Mouse (Mus musculus) gonadal fat pad, adult 2 months (tissue): ENCODE data around the gene Pmp22. TPM values are rescaled to one million over a fixed set of nuclear protein-coding genes. Genes with fewer than 3 reads are reported as not detected.

Experiments
- DNase-seq: peaks from one replicate; pipeline ENCODE4 v3.0.0-alpha.2; 2012; ENCODE audit warnings: low read depth
- polyA plus RNA-seq: library from polyadenylated mRNA; depleted of rRNA; stranded (reverse); fragments of >200 nt; gene quantifications from 2 replicates; pipeline ENCODE4 v1.2.3, GENCODE M21; 2012

Gene Pmp22
- polyA plus RNA-seq, 1 experiment = 117 TPM

DNA sequence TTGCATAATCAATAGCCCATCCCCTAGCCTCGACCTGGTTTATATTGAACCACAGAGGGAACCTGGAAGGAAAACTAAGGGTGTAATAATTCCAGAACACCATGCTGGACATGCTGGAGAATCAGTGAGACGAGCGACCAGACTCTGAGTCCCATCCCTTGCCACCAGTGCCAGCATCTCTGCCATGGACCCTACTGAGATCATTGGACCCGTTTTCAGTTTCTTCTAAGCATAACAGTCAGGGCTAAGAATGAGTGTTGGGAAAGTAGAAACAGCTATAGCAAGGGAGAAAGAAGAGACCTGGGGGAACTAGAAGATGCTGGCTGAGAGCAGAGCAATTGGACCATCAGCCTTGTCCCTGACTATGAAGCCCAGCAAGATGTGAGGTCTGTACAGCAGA lies 1.3 kb upstream of the Pmp22 start:
- DNase-seq = no peak

DNA sequence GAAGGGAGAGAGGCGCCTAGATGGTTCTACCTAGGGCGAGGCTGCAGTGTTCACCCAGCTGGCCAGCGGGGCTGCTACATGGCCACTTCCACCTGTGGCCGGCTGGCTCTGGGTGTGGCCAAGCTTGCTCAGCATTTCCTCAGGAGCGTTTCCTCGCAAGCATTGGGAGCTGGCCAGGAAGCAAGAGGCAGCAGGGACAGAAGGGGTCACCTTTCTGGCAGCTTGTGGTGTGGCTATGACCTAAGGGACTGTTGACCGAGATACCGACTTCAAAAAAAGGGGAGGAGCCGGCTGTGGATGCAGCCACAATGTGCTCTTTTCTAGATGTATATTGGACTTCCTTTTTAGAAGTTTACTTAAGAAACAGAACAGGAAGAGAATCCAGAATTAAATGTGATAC lies 593 bp downstream of the Pmp22 start:
- no peak for DNase-seq

DNA sequence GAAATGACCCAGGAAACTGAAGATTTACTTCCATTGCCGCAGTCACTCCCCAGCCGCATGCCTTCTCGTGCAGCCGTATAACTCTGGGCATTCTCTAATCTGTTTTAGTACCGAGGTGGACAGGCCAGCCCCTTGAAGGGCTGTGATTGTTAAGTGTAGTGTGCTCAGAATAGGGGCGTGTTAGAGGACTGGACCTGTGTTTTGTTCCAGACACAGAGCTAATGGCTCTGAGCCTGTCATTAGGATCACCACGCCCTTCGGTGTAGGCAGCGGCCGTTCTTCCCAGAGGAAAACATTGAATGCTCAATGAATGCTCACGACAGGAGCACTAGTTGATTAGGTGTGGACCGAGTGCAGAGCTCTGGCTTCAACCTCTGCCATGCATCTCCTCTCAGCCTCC lies 1.1 kb downstream of the Pmp22 start:
- DNase-seq = no peak

DNA sequence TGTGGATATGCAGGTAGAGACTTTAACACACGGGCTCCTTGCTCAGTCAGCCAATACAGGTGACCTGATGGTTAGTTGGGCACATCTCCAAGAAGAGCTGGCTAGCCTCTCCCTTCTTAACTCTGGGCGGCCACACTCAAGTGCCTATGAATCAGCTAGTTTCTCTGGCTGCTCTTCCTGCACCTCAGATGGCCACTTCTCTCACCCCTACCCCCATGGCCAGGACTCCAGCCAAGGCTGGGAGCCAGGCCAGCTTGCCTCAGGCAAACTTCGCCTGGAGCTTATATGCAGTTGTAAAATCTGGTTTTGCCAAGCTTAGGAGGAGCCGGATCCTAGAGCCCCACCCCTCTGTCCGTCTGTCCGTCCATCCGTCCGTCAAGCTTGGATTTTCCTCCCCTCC lies 1.7 kb downstream of the Pmp22 start:
- DNase-seq = no peak

DNA sequence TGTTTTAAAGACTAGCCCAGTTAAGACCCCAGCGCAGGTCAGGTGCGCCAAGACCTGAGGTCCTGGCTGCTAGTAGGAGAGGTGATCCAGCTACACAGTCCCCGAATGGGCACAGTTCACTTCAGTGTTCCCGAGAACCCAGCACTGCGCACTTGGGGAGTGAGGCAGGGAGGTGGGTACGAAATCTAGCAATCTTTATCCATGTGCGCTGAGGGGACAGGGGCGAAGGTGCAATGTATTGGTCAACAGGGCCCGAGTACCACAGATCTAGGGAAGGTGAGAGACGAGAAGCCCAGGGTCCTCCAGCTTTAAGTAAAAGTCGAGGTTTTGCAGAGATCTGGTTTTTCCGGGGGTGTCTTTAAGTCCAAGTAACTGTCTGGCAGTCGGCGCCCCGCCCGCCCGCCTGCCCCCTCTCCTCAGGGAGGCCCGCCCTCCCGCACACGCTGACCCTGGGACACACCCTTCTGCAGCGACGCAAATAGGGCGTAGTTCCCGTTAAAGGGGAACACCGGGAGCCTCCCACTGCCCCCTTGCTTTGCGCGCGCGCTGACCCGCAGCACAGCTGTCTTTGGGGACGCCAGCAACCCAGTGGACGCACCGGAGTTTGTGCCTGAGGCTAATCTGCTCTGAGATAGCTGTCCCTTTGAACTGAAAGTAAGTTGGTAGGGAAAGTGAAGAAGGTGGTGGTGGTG lies 2.4 kb downstream of the Pmp22 start:
- DNase-seq = no peak

DNA sequence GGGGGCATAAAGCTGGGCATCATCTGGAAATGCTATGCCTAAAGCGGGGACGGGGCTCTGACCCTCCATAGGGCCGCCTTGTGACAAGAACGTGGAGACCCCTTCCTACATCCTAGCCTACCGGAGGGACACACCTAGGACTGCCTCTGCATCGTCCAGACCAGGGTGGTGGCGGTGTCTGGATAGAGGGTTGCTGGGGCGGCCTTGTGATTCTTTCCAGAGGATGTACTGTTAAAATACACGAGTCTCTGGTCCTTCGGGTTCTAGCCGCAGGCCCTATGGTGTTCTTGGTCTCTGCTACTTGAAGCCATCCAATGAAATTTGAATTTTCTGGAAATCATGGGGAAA lies 2.9 kb downstream of the Pmp22 start:
- no peak for DNase-seq

DNA sequence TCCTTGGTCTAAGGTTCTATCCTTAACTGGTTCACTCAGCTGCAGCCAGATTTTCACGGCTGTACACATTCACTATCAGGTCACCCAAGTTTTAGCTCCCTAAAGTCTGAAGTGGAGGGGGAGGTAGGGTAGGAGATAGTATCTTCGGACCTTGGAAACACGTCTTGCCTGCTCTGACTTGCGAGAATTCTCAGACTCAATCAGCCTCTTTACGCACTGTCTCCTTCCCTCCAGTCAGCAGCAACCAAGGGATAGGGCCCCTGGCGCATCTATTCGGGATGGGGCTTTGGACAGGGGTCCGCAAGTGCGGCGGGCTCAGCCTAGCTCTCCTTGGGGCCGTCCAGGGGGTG lies 3.3 kb downstream of the Pmp22 start:
- DNase-seq = no peak

DNA sequence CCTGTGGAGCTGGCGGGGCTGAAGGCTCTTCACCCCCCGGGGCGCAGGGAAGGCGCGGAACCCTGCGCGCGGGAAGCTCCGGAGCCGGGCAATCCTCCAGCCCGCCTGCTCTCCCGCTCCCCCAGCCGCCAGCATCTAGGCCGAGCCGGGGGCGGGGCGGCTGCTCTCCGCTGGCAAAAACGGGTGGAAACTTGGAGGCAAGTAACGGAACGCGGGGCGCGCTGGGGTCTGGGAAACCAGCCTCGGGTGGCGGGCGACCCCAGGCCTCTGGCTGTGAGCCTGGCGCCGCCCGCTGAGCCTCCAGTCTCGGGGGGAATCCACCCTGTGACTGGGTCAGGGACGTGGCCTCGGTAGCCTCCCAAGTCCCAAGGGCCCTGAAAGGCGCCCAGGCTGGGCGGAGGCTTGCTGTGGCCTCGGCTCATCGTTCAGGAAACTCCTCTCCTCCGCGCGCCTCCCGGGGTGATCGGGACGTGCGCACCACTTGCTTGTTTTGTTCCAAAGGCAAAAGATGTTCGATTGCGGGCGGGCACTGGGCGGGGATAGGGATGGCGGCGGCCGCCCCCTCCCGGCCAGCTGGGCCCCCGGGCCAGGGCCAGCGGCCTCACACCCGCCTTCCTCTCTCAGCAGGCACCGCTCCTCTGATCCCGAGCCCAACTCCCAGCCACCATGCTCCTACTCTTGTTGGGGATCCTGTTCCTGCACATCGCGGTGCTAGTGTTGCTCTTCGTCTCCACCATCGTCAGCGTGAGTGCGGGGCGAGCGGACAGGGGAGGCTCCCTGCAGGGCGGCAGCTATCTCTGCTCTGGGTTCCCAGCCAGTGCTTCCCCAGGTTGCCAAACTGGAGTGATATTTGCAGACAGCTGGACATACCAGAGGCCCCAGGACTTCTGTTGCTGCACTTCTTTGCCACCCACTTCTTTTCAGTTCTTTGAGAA lies 4.0 kb downstream of the Pmp22 start:
- DNase-seq = no peak

DNA sequence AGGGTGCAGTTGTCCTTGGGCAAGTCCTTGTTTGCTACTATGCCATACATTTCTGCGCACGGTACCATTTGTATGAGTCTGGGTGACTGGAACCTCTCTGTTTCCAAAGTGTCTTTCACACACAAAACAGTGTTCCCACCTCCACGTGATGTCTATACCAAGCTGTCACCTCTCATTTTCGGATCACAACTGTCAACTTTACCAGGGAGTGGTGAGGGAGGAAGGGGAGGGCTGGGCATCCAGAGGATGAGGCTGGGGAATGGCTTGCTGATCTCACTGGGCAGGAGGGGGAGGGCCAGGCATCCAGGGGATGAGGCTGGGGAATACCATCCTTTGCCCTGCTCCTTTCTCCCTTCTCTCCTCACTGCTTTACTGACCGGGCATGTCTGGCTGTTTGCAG lies 5.2 kb downstream of the Pmp22 start:
- DNase-seq = no peak

DNA sequence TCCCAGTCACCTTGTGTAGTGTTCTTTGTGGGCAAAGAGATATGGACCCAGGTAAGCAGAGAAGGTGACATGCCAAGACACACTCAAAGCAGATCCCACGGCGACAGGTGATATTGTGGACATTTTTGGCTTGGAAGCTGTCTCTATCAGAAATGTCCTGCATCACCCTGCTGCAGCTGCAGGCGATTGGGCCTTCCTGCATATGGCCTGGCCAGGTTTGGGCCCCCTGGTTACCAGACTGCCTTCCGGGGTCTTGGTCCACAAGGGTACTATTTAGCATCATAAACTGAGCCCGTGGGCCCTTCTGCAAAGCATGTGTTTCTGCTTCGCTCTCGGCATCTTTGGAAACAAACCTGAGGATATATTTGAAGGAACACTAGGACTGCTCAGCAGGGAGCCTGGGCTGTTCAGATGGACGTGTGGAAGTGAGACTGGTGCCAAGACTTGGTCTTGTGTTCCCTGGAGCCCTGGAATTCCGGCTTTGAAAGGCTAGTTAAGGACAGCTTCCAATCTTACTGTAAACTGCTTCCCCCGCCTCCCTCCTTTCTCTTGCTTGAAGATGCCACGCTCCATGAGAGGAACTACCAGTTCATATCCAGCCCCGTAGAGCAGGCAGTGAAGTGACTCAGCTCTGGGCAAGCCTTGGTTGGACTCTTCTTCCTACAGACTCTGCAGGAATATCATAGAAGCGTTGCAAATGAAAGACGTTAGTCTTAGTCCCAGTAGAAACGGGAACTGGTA lies 6.1 kb downstream of the Pmp22 start:
- DNase-seq = no peak

DNA sequence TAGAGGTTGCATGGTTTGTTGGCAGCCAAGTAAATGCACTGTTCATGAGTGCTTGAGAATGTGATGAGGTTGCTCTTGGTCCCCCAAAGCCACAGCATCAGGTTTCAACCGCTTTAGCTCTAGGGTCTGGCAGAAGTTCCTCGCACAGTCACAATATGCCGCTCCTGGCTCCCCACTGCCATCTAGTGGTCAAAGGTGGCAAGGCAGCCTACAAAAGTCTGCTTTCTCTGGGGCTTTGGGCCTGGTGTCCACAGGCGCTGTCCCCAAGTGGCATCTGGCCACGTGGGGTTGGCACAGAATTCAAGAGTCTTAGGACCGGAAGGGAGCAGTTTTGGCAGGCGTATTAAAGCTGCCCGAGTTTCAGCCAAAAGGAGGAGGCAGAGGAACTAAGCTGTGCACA lies 6.8 kb downstream of the Pmp22 start:
- DNase-seq = peak; percentile 22

DNA sequence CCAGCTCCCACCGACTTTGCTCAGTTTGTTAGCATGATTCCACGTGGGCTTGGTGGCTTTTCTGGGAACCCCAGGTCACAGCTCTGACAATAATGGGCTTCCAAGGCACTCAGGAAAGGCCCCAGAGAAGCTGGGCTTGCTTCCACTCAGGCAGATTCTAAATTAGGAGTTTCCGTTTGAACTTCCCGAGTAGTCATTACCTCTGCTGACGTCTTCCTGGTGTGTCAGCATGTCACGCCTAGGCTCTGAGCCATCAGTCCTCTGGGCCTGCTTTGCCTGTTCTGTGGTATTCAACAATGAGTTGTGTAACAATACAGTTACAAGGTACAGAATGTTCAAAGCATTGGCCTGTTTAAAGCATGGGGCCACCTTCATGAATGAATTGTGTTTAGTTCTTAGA lies 7.4 kb downstream of the Pmp22 start:
- peak; percentile 83 for DNase-seq

DNA sequence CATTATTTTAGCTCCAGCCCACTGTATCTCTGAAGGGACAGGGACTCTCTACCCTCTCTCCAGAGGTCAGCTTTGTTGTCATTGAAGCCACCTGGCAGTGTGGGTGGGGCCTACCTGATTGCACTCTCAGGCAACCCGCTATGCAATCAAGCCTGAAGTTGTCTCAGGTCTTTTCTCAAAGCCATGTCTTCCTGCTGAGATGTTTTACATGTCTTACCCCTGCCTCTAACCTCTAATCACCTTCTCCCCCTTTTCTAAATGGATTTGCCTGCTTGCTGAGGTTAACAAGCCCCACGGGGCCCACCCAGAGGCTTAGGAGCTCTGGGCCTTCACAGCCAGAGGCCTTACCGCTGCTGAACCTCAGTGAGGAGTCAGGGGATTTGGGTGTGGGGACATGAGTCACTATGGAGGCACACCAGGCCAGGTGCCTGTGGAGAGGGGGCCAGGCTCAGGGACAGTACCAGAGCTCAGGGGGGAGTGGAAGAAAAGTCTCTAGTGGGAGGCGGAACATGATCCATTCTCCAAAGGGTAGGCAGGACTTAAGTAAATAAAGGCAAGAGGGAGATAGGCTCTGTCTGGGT lies 8.1 kb downstream of the Pmp22 start:
- DNase-seq = no peak

DNA sequence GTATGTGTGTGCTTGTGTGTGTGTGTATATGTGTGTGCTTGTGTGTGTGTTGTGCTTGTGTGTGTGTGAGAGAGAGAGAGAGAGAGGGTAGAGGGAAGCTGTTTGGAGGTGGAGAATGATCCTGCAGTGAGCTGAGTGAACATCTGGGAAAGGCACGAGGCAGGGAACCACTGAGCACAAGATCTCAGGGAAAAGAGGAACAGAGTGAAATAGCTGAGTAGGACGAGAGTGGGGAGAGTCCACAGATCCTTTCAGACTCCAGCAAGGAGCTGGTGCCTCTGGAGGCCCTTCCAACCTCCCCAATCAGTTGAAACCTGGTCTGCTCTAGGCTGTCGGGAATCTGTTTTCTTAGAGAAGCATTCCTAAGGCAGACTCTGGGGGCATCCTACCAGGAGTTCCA lies 10.0 kb downstream of the Pmp22 start:
- no peak for DNase-seq

DNA sequence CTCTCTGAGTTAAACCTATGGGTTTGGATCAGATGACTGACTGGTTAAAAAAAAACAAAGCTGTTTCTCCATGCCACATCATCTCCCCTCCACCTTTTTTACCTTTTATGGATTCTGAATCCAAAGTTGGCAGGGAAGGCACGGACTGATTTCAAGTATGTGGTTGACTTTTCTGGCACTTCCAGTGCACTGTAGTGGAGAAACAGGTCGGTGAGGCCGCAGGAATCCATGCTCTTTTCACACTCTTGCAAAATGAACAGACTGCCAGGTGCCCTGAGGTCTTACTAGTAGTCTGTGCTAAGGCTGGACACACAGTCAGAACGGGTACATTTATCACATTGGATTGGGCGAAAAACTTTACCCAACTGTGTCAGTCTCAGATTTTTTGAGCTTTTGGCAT lies 13.5 kb downstream of the Pmp22 start:
- DNase-seq = peak; percentile 51

DNA sequence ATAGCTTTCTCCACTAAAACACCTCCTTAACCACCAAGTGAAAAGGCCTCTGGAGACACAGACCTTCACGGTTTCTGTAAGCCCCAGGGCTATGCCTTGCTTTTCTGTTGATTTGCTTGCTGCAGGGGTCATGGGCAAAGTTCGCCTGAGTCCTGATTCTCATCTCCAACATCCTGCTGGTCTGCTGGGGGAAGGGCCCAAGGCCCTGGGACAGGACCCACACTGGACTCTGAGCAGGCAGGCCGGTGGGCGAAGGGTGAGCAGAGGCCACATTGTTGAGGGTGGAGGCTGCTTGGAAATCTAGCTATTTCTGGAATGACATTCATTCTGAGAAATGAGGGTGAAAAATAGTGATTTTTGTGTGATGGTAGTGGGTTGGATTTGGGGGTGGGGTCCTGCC lies 14.0 kb downstream of the Pmp22 start:
- no peak for DNase-seq

DNA sequence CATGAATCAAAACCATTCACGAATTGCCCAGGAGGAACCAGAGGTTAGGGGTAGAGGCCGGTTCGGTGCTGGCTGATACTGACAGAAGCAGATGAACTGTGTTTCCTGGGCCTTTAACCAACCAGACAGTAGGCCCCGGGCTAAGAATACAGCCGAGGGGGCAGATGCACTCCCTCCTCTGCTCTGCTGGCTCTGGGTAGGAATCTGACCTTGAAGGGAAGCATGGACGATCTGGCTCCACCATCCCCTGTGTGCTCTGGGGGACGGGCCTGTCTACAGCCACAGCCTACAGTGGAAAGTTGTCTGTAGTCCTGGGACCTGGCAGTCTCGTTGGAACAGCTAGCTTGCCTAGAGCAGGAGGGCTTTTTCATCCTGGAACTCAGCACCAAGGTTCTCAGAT lies 14.7 kb downstream of the Pmp22 start:
- no peak for DNase-seq

DNA sequence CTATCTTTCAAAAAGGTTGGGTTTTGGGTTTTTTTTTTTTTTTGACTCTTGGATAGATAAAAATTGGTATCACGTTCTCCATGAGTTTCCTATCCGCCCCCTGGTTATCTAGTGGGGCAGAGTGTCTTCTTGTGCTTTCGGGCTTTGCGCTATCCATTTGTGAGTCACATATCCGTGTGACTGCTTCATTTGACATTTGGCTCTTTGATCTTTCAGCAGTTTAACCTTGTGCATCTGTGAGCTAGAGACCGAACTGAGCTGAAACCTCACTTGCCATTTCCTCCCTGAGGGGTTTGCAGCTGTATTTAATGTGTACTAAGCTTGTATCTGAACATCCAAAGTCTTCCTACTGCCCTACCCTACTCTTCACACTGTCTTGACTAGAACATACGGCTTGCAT lies 17.8 kb downstream of the Pmp22 start:
- DNase-seq = no peak

DNA sequence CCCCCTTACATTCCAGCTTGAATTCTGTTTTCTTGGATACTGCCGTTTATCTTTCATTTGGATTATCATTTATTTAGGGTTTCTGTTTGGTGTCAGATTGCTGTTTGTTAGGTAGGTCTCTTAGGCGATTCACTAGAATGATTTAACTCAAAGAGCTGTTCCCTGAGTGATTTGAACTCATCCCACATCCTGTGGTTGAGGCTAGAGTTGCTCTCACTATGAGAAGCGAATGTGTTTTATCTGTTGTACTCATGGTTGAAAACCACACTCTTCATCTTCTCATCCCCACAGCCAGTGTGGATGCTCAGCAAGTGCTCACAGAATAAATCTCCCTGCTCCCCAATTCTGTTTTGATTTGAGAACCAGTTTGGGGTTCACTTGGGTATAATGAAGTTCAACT lies 19.5 kb downstream of the Pmp22 start:
- no peak for DNase-seq

DNA sequence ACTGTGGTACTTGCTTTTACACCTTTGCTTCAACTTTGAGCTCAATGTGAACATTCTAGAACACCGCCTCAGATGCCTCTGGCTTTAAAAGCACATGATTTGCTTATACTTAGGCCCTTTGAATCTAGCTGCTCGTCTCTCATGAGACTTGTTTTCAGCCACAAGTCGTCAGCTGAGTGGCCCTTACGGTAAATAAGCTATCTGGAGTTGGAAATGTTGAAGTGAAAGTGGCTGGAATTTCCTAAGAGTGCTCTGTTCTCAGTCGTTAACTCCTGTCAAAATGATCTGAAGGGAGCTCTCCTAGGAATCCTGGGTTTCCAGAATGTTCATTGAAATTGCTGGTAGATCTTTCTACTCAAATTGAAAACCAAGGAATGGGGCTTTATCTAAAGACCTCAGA lies 23.1 kb downstream of the Pmp22 start:
- no peak for DNase-seq

DNA sequence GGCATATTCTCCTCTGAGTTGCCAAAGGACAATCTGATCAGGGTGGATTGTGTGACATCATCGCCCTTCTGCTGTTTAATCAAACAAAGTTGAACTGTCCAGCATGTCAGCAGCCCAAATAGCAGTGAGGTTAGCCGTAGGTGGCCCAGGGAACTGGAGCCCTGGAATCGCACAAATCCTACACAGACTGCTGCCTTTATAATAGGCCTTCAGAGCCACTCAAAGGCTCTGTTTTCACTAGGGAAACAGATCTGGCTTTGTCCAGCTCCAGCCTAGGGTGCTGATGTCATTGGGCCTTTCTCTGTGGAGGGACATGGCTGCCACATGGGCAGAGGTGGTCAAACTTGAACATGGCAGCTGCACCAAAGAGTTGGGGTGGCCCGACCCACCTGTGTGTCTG lies 28.3 kb downstream of the Pmp22 start:
- DNase-seq = no peak

DNA sequence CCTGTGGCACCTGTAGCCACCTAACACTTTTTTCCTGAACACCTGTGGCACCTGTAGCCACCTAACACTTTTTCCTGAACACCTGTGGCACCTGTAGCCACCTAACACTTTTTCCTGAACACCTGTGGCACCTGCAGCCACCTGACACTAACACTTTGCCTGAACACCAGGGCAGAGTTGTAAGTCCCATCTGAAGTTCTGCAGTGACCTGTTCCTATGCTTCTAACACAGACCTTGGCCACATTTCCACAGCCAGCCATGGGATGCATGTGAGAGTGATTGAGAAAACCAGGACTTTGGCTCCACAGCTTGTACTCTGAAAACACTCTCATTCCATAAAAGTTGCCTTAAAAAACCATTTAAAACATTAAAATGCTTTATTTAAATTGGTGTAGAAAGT lies 32.1 kb downstream of the Pmp22 start:
- DNase-seq = no peak

DNA sequence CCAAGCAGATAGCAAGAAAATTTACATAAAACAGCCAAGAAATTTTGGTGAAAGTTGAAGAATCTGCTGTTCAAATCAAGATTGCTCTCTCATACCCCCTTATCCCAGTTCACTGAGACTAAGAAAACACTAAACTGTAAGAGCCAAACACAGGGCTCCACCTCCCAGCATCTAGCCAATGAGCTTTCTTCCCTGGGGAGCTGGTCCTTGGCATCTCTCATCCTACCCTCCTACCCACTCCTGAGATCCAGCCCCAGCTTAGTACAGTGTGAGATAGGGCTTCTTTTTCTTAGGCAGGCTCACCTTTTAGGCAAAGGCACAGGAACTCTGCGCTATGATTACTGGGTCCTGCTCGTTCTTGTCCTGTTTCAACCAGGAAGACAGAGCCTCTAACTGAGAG lies 34.0 kb downstream of the Pmp22 start:
- no peak for DNase-seq
